Mouse (Mus musculus): ENCODE data around the gene Tssk2. TPM values are rescaled to one million over a fixed set of nuclear protein-coding genes. Genes with fewer than 3 reads are reported as not detected.
A peak's percentile ranks its signal among the peaks of the same experiment; 100 is the strongest.

Gene Tssk2
- under 1 TPM in 1 of 4 experiments, not detected in 3; 0.20 TPM for total RNA-seq (2022)

DNA sequence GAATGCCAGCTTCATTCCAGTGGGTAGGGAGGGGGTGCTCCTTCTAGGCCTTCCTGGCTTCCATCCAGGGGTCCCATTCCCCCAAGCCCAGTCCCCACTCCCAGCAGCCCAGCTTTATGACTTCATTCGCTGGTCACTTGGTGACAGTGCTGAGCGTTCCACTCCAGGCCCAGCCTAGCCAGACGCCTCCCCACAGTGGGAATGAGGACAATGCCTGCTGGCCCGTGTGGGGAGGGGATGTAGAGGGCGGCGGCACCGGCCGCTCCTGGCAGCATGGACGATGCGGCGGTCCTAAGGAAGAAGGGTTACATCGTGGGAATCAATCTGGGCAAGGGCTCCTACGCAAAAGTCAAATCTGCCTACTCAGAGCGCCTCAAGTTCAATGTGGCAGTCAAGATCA, at the start of gene Tssk2, which contains the start of gene Dgcr2:
Gene Tssk2 (plus strand): TSS at position 176 of the 400 bp plus-strand sequence.
Gene Dgcr2 (minus strand): TSS at position 101 of the 400 bp plus-strand sequence.
- no peak for DNase-seq (ENCODE audit: low spot score)

DNA sequence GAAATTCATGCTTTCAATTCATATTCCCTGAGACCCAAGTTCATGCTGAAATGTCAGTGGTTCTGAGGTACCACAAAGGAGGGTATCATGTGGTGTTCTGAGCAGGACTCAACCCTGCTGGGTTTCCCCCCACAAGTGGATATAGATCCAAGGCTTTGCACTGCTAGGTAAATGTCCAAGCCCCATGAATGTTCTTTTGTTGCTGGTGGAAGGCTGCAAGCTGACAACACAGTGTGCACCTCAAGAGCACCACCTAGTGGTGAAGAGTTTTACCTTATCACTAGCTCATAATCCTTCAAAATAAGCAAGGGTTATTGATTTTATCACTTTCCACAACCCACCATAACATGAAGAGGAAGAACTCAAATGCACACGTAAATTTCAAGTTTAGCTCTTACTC, 49.5 kb upstream of the Tssk2 start:
- peak; percentile 55 for DNase-seq (ENCODE audit: low spot score)

DNA sequence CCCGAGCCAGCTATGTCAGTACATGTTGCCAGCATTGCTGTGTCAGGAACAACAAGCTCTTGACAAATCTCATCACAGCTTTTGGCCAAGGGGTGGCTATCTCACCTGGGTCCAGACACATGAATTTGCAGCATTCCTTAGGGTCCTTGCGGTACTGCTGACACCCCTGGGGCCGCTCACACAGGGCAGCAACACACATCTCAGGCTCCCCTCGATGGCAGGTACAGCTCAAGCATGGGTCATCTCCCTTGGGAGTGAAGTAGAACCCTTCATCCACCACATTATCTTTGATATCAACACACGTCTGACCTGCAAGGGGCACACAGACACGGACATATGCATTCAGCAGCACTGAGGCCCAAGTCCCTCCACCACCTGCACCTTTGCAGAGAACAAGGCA, 49.0 kb upstream of the Tssk2 start:
- no peak for DNase-seq (ENCODE audit: low spot score)

DNA sequence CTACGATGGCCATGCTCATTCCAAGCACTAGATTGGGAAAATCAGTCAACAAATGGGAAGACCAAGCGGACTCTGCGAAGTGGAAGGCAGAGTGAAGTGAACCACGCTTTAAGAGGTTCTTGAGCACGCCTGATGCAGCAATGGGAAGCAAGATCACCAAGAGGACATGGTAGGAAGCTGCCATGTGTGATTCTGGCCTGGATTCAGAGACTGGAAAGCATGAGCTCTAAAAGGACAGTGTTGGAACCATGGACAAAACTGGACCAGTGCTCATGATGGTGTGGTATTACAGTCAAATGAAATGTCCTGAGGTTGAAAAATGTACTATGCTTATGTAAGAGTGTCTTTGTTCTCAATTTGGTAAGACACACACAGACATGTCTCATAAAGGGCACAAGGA, 47.1 kb upstream of the Tssk2 start:
- no peak for DNase-seq (ENCODE audit: low spot score)

DNA sequence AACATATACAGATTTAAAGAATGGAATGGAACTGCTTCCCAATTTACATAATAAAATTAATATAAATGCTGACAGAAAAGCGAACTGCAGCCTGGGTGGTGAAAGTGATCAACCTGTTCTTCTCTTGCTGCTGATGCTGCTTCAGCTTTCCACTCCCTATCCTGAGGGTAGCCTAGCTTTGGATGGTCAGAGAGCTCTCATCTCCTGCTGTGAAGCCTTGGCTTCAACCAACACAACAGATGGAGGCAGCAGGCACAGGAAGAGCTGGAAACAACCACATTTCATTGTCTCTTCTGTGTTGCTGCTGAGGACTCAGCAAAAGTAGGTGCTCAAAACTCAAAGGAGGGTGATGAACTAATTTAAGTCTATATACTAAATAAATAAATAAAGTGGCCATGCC, 46.6 kb upstream of the Tssk2 start:
- no peak for DNase-seq (ENCODE audit: low spot score)

DNA sequence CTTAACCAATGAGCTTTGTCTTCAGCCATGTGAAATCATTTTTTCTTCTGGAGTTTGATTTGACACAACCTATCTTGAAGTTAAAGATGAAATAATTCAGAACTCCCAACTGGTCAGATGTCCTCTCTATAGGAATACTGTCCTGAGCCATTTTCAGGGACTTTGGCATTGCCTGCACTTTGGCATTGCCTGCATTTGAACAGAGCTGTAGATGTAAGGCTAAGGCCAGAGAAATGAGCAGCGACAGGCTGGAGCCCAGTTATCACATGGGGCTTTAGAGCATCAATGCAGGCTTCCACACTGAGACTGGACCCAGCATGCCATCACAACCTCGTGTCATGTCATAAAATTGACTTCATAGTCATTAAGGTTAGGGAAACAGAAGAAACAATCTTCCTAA, 45.2 kb upstream of the Tssk2 start:
- DNase-seq (ENCODE audit: low spot score): no peak

DNA sequence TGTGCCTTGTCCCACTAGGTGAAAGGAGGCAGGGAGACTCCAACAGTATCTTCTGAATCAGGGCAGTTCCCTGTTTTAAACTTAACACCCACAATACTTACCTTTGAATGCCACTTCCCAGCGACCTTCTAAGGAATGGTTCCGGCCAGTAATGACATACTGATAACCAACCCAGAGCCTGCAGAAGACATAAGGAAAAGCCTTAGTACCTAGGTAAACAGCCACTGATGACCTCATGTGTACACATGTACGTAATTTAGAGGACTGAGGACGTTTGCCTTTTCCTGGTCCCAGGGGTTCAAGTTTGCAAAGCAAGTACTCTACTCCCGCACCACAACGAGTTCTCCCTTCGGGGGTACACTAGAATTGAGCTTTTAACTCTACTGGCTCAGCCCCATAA, 41.3 kb upstream of the Tssk2 start:
- no peak for DNase-seq (ENCODE audit: low spot score)

DNA sequence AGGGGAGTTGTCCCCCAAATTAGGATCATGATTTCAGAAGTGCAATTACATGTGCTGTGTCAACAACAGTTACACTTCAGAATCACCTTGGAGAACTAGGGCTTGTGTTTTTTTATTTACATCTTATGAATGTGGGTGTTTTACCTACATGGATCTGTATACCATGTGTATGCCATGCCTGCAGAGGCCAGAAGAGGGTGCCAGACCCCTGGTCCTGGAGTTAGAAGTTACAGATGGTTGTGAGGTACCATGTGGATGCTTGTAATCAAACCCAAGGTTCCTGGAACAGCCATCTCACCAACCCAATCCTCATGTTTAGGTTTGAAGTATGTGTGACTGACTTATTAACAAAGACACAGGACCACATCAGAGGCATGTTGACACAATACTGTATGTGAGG, 39.8 kb upstream of the Tssk2 start:
- no peak for DNase-seq (ENCODE audit: low spot score)

DNA sequence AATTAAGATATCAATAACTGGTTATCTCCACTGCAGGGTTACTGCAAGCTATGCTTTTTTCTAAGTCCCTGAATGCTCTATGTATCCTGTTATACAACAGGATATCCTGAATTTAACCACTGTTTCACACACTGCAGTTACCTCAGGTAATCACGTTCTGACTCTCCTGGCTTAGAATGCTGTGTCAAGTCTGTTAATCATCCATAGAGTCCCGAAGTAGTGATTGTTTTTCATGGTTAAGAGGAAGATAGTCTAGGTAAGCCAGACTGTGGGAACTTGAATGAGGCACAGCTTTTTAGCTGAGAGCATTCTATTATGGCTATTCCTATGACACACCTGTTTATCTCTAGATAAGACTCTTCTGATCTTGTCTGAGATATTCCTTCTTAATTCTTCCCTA, 33.1 kb upstream of the Tssk2 start:
- DNase-seq (ENCODE audit: low spot score): no peak

DNA sequence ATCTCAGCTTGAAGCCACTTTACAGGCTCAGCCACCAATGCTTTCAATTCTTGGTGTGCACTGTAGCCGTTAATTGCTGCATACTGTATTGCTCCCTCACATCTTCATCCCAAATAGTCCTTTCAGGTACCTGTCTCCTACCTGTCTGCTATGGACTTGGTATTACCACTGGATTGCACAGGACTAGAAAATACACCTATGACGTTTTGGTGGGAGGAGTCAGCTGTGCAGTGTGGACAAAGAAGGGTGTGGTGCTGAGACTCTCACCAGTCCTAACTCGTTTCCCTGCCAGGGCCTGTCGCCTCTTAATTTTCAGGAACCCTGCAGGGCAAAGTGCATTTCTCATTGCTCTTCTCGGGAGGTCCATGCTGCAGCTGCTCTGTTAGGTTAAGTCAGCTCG, 32.7 kb upstream of the Tssk2 start:
- no peak for DNase-seq (ENCODE audit: low spot score)

DNA sequence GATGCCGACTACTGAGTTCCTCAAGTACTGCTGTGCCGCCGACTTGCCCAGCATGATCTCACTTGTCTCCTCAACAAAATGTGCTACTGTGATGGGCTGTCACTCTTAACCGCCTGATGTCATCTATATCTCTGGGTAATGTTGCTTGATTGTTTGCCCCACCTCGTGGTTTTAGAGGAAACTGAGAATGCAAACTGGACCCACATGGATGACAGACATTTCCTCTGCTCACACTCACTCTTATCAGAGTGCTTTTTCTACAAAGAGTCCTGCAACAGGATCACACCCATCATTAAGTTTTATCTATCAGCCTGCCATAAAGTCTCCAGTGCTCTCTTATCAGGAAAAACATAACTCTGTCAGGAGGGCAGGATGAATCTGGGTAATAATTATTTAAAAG, 27.2 kb upstream of the Tssk2 start:
- no peak for DNase-seq (ENCODE audit: low spot score)

DNA sequence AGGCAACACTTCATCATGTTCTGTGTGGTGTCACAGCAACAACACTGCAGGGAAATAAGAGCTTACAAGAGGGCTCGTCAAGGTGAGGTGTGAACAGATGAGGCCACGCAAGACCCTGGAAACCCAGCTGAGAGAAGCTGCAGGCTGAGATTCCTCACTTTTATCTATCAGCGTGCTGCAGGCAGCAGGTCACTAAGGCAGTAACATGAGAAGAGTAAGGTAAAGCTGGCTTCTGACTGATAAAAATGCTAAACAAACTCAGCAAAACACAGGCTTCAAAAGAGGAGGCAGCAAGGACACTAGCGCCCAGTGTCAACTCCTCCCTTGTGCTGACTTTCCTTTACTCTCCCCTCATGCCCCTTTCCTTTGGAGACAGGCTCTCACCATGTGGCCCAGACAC, 25.4 kb upstream of the Tssk2 start:
- no peak for DNase-seq (ENCODE audit: low spot score)

DNA sequence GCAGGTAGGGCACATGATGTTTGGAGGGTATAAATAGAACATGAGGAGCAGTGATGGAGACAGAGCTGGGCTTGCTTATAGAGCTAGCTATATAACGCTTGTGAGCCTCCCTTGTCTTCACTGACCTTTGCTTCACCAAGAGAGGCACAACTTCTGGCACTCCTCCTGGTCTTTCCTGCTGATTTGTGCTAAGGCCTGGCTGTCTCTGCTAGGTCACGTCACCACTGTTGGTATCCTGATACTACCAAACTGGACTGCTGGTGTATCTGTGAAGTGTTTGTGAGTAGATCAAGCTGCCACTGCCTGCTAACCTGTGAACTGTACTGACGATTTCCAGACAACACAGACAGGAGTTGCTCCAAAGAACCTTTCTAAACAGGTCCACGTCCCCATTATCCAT, 23.3 kb upstream of the Tssk2 start:
- DNase-seq (ENCODE audit: low spot score): no peak

DNA sequence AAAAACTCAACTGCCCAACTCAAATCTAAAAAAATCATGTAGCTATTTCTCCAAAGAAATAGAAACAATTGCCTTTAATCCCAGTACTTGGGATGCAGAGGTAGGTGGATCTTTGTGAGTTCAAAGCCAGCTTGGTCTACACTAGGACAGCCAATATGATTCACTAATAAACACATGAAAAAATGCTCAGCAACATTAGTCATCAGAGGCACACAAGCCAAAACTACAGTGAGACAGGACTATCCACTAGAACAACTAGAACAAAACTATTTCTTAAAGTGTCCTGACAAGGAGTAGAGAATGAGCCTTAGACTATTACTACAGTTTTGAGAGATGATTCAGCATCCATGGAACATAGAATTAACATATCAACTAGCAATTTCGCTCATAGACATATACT, 22.3 kb upstream of the Tssk2 start:
- DNase-seq (ENCODE audit: low spot score): no peak

DNA sequence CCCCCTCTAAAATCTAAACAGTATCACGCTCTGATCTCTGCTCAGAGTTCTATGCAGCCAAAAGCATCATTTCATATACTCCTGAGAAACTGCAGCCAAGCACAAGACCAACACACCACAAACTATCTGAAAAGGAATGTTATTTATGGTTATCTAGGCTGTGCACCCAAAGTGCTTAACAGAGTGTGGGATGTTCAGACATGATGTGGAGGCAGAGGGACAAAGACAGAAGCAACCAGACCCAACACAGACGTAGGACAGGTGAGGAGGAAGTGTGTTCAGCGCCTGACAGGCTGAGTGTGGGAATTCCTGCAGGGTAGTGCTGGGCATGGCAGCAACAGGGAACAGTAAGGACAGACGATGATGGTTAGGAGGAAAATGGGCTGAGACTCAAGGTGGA, 18.9 kb upstream of the Tssk2 start:
- DNase-seq (ENCODE audit: low spot score): no peak

DNA sequence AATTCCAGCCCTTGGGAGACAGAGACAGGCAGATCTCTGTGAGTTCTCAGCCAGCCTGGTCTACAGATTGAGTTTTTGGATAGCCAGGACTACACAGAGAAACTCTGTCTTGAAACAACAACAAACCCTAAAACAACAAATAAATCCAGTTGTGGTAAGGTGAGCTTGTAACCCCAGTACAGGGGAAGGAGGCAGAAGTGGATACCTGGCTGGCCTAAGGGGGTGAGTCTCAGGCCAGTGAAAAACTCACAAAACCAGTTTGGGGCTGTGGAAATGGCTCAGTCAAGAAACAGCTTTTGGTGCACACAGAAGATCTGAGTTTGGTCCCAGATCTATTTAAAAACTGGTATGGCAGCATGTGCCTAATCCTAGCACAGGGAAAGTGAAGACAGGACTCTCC, 16.2 kb upstream of the Tssk2 start:
- no peak for DNase-seq (ENCODE audit: low spot score)

DNA sequence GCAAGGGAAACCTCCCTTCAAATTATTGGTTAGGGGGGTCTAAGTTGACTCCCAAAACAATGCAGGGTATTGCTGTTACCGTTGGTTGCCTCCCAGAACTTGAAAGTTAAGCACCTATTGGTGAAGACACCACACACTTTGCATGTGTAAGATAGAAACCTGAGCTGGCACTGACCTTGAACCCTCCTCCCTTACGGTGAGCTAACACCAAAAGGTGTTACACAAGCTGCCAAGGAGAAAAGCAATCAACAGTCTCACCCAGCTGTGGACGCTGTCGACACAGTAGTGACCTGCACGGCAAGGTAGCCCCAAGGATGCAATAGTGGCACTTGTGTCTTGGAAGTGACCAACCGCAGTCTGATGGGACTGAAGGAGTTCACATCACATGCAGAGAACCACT, 14.3 kb upstream of the Tssk2 start:
- no peak for DNase-seq (ENCODE audit: low spot score)

DNA sequence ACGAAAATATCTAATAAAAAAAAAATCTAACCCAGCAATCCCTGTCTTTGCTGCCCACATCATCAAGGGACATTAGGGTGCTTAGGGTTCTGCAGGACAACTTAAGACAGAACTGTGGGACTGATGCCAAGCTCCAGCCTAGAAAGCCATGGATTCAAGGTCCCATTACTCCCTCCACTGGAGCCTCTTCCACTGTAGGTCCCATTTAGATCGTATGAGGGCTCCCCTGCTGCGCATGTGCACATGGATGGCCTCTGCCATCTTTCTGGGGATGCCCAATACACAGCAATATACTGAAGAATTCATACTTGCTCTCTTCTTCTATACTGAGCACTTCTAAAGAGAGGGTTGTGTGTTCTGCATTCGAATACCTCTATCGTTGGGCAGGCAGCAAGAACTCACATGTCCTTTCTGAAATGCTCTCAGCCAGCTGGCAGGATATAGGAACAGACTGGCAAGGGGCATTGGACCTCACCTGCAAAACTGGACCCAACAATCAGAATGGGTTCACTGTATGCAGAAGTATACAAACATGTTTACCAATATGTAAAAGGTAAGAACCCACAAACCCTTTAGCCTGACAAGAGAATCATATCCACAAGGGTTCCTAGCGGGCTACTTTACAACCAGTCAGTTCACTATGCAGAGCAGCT, 8.6 kb upstream of the Tssk2 start:
- no peak for DNase-seq (ENCODE audit: low spot score)

DNA sequence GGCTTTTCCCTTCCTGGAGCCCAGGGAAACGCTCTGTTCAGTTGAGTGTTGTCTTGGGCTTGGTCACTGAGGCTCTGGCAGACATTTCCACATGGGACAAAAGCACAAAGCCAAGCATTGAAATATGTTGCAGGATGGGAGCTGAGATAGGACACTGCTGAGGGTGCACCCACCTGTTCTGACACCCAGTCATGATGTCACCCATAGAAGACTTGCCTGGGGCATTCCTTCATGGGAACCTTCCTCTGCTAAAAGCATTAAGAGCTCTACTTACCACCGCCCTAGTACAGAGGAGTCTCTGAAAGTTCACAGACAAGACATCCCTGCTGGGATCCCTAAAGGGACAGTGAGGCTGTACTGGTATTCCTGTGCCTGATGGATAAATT, 8.1 kb upstream of the Tssk2 start:
- DNase-seq (ENCODE audit: low spot score): no peak

DNA sequence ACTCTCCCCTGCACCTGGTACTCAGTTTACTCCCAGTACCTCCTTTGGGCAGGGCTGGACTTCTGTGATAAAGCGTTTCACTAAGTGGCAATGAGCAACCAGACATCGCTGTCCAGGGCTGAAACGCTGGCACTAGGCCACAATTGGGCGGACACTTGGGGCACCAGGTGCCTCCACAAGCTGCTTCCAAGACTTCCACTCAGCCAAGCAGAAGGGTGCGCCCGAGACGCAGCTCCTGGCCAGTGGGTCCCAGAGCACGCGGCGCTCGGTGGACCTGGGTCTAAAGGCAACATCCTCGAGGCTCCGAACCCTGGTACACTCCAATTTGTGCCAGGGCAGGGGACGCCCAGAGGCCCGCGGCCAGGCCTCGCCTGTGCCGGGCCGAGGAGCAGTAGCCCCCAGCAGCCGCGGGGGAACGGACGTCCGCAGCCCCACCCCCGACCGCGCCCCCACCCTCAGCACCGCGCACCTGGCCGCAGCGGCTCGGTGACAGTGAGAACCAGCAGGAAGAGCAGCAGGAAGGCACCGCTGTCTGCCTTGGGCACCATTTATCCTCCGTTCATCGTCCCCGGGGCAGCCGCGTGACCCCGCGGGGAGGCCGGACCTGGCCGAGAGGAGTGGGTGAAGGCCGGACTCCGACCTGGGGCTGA, 7.4 kb upstream of the Tssk2 start:
- peak; percentile 36 for DNase-seq (ENCODE audit: low spot score)

DNA sequence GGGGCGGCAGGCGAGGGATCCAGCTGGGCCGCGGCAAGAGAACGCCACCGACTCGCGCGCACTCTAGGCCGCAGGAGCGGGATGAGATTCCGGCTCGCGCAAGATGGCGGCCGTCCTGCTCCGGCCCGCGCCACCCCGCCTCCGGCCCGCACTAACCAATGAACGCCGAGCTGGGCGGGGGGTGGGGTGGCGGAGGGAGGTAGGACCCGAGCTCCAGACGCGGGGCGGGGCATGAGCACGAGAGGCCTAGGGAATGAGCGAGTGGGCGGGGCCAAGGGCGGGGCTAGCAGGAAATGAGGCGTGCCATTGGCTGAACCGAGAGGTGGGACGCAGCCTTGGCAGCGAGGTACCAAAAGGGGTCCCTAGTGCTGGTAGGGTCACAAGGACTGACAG, 6.9 kb upstream of the Tssk2 start, which contains the start of gene Gm20518:
Gene Gm20518 (minus strand): TSS at position 105 of the 393 bp plus-strand sequence.
- DNase-seq (ENCODE audit: low spot score): peak; percentile 98

DNA sequence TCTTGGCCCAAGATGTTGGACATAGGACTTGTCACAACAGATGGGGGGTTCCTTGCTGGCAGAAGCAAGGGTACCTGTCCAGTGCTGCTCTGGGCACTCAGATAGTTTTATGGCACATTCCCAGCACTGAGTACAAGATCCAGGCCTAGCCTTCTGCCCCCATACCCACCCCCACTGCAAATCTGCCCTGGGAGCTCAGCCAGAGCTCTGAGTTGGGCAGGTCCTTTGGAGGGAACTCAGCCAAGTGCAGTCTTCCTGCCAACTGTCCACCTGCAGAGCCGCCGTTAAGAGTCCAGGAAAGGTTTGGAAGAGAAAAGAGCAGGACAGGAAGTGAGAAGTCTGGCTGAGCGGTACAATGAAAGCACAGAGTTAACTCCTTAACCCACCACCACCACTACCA, 5.8 kb upstream of the Tssk2 start:
- peak; percentile 35 for DNase-seq (ENCODE audit: low spot score)

DNA sequence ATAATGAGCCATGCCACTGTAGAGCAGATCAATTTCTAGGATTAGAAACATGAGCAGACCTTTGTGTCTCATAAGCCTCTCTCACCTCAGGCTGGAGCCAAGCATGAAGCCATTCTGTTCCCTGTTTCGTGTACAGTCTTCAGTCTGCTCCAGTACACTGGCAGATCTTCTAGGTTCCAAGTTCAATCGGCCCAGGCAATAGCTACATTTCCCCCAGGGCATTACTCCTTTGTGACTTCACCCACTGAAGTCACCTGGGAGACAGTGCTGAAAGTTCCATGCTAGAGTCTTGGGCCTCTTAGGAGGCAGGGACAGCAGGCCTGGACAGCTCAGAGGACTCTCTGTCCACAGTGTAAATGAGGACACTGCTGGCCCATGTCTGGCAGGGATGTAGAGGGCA, 4.5 kb upstream of the Tssk2 start, which contains the start of gene Tssk1:
Gene Tssk1 (plus strand): TSS at position 301 of the 400 bp plus-strand sequence.
- no peak for DNase-seq (ENCODE audit: low spot score)

DNA sequence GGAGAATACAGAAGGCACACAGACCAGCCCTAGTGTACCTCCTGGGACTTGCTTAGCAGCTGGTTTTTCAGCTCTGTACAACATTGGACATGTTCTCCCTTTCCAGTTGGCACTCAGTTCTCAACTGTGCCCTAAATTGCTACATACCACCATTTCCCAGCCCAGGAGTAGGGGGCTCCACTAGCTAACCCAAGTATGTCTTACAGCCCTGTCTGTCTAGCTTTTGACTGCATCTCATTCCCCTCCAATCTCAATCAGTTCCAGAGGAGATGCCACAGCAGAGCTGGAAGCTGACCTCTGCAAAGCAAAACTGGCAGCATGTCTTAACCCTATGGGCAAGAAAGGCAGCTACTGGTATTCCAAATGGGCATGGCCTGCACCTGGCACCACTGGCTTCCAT, 2.3 kb upstream of the Tssk2 start:
- no peak for DNase-seq (ENCODE audit: low spot score)
